Mouse (Mus musculus): ENCODE data around the gene Haus6.

Gene Haus6

GRCm38 (mm10) chr4:86575283-86575983 lies 36.4 kb downstream of the Haus6 start, which contains the start of gene Rraga:
TSS of gene Rraga (plus strand) at chr4:86575668.
- in situ Hi-C loops (cut with MboI, MseI), result loop anchor here (5.0 to 10.0 kb wide), 2 partner anchors 37 to 279 kb away; partner anchors contain the start of genes Haus6 and Rps6

GRCm38 (mm10) chr4:86574939-86575282 lies 36.9 kb downstream of the Haus6 start:
- in situ Hi-C loops (cut with MboI, MseI), result loop anchor here (5.0 to 10.0 kb wide), 2 partner anchors 37 to 280 kb away; partner anchors contain the start of genes Haus6 and Rps6

DNA sequence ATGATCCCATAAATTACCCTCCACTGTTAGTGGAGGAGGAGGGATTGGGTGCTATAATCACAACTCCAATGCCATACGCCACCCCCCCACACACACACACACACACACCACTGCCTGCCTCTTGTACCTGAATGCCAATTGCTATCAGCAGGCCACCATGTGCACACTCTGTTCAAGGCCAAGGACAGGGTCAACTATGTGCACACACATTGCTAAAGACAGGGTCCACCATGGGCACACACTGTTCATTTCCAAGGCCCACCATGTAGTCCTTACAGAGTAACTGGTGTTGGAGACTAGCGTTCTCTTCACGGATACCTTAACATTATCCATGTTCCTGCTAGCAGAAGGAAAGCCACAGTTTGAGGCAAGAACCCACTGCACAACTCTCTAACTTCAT lies 50.8 kb downstream of the Haus6 start:
- in situ Hi-C loops (cut with MboI, MseI), result no loop called here

- in situ Hi-C loops (cut with MboI, MseI), result no loop called here
Observed at GRCm38 (mm10) chr4:86559006-86559405, 52.8 kb downstream of the Haus6 start.

GRCm38 (mm10) chr4:86558228-86558627 lies 53.6 kb downstream of the Haus6 start, which contains the start of gene Saxo1:
TSS of gene Saxo1 (minus strand) at chr4:86558328.
- in situ Hi-C loops (cut with MboI, MseI), result no loop called here

GRCm38 (mm10) chr4:86557371-86557770 lies 54.5 kb downstream of the Haus6 start:
- in situ Hi-C loops (cut with MboI, MseI), result no loop called here

GRCm38 (mm10) chr4:86555035-86555707 lies 56.7 kb downstream of the Haus6 start:
- in situ Hi-C loops (cut with MboI, MseI), result no loop called here

- in situ Hi-C loops (cut with MboI, MseI), result no loop called here
Observed at GRCm38 (mm10) chr4:86548332-86548731, 63.5 kb downstream of the Haus6 start.

GRCm38 (mm10) chr4:86545615-86546014 lies 66.2 kb downstream of the Haus6 start:
- in situ Hi-C loops (cut with MboI, MseI), result no loop called here

DNA sequence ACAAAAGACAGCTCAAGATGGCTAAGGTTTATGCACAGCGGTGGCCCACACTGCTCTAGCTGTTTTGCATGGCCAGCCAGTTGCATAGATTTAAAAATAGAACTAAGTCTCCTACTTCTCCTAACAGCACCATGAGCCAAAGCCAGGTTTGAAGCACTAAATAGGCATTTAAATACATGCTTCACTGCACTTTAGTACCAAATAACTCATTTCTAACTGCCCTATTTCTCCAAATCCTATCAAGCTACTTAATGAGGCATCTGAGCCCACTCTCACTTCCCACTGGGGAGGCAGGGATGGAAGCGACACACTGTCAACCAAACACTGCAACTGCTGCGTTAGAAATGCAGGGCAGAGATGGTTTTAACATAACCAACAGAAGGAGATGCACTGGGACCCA lies 67.9 kb downstream of the Haus6 start:
- in situ Hi-C loops (cut with MboI, MseI), result no loop called here

- in situ Hi-C loops (cut with MboI, MseI), result no loop called here
Observed at GRCm38 (mm10) chr4:86541573-86541972, 70.3 kb downstream of the Haus6 start.

DNA sequence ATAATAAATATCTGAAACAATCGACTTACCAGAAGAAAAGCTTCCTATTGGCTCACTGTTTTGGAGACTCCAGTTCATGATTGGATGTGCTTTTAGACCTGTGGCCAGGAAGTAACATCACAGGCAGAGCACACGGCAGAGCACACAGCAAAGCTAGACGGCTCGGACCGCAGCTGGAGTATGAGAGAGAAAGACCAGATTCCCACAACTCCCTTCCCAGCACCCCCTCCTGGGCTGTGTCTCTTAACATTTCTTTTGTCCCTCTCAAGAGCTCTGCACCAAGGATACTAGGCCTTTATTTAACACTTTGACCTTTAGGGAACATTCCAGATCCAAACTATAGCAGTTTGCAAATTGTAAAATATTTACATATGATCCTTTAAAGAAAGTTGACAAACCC lies 72.9 kb downstream of the Haus6 start:
- in situ Hi-C loops (cut with MboI, MseI), result loop anchor here (10.0 kb wide), 1 partner anchor 1866 kb away; no protein-coding TSS in a partner anchor

DNA sequence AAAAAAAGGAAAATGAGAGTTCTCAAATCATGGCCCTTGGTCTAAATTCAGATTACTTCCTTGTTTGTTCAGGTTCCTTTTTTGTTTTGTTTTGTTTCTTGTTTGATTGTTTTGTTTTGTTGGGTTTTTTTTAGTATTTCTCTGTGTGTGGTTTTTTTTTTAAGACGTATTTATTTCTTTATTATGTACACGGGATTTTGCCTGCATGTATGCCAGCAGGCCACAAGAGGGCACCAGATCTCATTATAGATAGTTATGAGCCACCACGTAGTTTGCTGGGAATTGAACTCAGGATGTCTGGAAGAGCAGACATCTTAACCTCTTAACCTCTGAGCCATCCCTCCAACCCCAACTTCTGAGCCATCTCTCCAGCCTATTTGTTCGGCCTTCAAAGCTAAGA lies 73.9 kb downstream of the Haus6 start:
- in situ Hi-C loops (cut with MboI, MseI), result loop anchor here (10.0 kb wide), 1 partner anchor 1867 kb away; no protein-coding TSS in a partner anchor

GRCm38 (mm10) chr4:86534091-86534481 lies 77.8 kb downstream of the Haus6 start:
- in situ Hi-C loops (cut with MboI, MseI), result loop anchor here (10.0 kb wide), 1 partner anchor 1871 kb away; no protein-coding TSS in a partner anchor

DNA sequence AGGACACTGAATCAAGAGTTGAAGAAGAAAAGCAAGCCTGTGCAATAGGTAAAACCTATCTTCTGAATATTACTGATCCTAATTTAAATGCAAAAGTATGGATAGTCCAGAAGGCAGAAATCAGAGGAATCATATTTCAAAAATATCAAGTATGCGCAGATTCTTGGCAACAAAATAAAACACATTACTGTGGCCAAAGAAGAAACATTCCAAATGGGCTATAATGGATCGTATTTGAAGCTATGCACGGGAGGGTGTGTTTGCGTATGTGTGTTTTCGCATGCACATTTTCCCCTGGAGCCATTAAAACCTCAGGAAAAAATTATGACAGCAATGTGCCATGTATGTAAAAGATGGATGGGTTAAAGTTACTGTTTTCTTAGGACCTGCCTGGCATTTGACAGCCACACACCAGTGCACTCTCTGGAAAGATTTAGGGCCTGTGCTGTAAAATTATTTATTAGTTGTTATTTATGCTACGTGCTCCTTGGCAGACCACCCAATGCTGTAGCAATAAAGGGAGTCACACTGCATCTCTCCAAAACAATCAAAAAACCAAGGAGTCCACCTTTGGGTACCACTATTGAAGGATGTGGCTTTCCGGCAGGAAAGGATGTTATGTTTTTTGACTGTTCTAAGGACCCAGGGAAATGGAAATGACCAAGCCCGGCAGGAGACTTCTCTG lies 78.3 kb downstream of the Haus6 start:
- in situ Hi-C loops (cut with MboI, MseI), result loop anchor here (10.0 kb wide), 1 partner anchor 1871 kb away; no protein-coding TSS in a partner anchor

- in situ Hi-C loops (cut with MboI, MseI), result no loop called here
Observed at GRCm38 (mm10) chr4:86529161-86529560, 82.7 kb downstream of the Haus6 start.

Measured in regulatory T cell (primary cell).